Mouse (Mus musculus) E14TG2a.4 (cell line): ENCODE measurements at regions not wholly inside any gene's neighbourhood (a gene's known extent, or its start where the extent isn't known, plus 50 kb on each side); places are given as distances from the start of the nearest gene placed in this dataset.

Experiments
- CTCF ChIP-seq: conservative IDR thresholded peaks from 2 replicates; pipeline ENCODE4 v1.5.1; 2014; ENCODE audit warnings: low read length
- NANOG ChIP-seq: IDR thresholded peaks from 2 replicates; pipeline ENCODE4 v1.6.1; 2014; ENCODE audit warnings: borderline replicate concordance, low read length, mixed read lengths
- POU5F1 ChIP-seq: IDR thresholded peaks from 2 replicates; pipeline ENCODE4 v1.6.1; 2014; ENCODE audit warnings: low read length, borderline replicate concordance

DNA sequence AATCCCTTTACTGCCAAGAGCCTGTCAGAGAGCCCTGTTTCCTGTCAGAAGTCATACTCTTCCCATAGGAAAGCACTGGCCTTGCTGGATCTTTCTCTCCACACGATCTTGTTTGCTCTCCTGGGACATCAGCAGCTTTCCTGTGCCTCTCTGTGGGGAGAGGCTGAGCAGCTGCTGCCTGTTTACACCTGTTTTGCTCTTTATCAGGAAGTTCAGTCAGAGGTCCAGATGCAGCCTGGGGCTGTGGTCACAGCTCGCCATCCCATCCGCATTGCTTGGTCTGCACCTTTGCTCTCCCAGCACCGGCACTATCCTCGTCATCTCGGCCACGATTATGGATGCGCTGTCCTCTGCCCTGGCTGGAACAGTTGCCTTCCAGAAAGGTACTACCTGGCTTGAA, 88.0 kb downstream of the Bdh1 start:
- TF ChIP-seq CTCF: no peak
- TF ChIP-seq POU5F1: no peak
- TF ChIP-seq NANOG: no peak
